Mouse (Mus musculus) heart, adult 2 months (tissue): ENCODE results near the gene Golph3l.

Experiments
- CTCF ChIP-seq: fragments of 200-600 bp; IDR thresholded peaks from 2 replicates; pipeline ENCODE4 v1.8.1; 2022; ENCODE audit warnings: antibody characterized with exemption, mild to moderate bottlenecking, moderate library complexity
- POLR2A ChIP-seq: fragments of 200-500 bp; IDR thresholded peaks from 2 replicates; pipeline ENCODE4 v1.6.1; 2011; ENCODE audit warnings: mild to moderate bottlenecking, low read depth, low read length, control low read depth; ENCODE audit not compliant: insufficient read depth

GRCm38 (mm10) chr3:95663486-95663885 lies 74.8 kb downstream of the Golph3l start:
- TF ChIP-seq POLR2A (no peak), CTCF (no peak)
